Mouse (Mus musculus): ENCODE measurements around the gene Sall4. TPM values are rescaled to one million over a fixed set of nuclear protein-coding genes. Genes with fewer than 3 reads are reported as not detected.

The Sall4 gene
- polyA plus RNA-seq, 1 experiment from 2014 or later = not detected

DNA sequence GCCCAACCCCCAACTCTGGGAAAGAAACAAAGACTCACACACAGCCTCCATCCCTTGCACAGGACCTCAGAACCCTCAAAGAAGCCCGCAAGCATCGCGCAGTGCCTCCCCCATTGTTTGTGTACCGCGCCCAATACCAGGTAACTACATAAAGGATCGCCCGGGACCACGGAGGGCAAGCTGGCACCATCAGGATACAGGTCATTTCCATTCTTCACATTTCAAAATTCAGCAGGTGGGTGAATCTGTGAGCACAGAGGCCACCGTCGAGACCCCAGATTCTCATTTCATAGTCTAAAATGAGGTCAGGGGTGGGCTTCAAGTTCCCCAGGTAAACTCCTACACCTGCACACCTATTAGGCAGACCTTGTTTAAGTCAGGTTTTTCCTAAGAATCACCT, 27.2 kb downstream of the Sall4 start:
- no peak for DNase-seq (ENCODE audit: low spot score)
- Histone ChIP-seq H3K9ac (ENCODE audit: low read depth, low read length) (no peak overlapping the region), H3K36me3 (ENCODE audit: insufficient read depth, low read length) (no peaks in the 10 kb centered on the region), H3K9me3 (replicated peaks; ENCODE audit: low read length) (no peaks in the 10 kb centered on the region), H3K27me3 (ENCODE audit: insufficient read depth, low read length) (no peaks in the 10 kb centered on the region), H3K4me1 (replicated peaks; ENCODE audit: insufficient read depth, low read length) (no peaks in the 10 kb centered on the region), H3K27ac (peak overlapping the region; percentile 79; the same call in 1 of the 2 replicates), H3K4me2 (ENCODE audit: low read length) (peak overlapping the region; percentile 82), H3K4me3 (replicated peaks; ENCODE audit: low read depth, low read length) (peak overlapping the region; percentile 81; the same call in 1 of the 2 replicates)
- 87% methylated on average over 10 of the region's 10 CpGs for WGBS
- no peak for TF ChIP-seq CTCF (IDR thresholded peaks at IDR 0.05; ENCODE audit: low read depth)
- no peak for ATAC-seq (replicated peaks; ENCODE audit: low FRiP score, low read depth)

DNA sequence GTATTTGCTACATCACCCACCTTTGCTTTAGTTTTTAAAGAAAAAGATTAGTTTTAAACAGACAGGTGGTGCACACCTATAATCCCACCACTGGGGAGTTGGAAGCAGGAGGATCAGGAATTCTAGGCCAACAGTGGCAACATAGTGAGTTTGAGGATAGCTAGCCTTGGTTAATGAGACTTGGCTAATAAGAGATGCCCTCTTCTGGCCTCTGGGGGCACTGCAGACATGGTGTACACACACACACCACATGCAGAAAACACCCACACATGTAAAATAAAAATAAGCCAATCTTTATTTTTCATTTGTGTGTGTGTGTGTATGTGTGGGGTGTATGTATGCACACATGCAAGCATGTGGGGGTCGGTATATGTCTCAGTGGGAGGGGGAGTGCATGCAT, 28.9 kb downstream of the Sall4 start:
- Histone ChIP-seq H3K4me1 (replicated peaks; ENCODE audit: insufficient read depth, low read length) (no peaks in the 10 kb centered on the region), H3K9ac (ENCODE audit: low read depth, low read length) (no peak overlapping the region), H3K36me3 (ENCODE audit: insufficient read depth, low read length) (no peaks in the 10 kb centered on the region), H3K27me3 (ENCODE audit: insufficient read depth, low read length) (no peaks in the 10 kb centered on the region), H3K27ac (no peak overlapping the region), H3K9me3 (replicated peaks; ENCODE audit: low read length) (no peaks in the 10 kb centered on the region), H3K4me3 (replicated peaks; ENCODE audit: low read depth, low read length) (no peak overlapping the region), H3K4me2 (ENCODE audit: low read length) (no peak overlapping the region)
- DNase-seq (ENCODE audit: low spot score) = no peak
- 90% methylated on average over 1 of the region's 1 CpGs for WGBS
- no peak for TF ChIP-seq CTCF (IDR thresholded peaks at IDR 0.05; ENCODE audit: low read depth)
- ATAC-seq (replicated peaks; ENCODE audit: low FRiP score, low read depth) = no peak

GRCm38 (mm10) chr2:168737878-168738277, 29.9 kb downstream of the Sall4 start:
- 73% methylated on average over 10 of the region's 10 CpGs for WGBS

GRCm38 (mm10) chr2:168734023-168734422, 33.7 kb downstream of the Sall4 start:
- no peak for TF ChIP-seq CTCF (IDR thresholded peaks at IDR 0.05; ENCODE audit: low read depth)
- Histone ChIP-seq H3K27me3 (ENCODE audit: insufficient read depth, low read length) (no peaks in the 10 kb centered on the region), H3K9ac (ENCODE audit: low read depth, low read length) (no peak overlapping the region), H3K4me2 (ENCODE audit: low read length) (no peak overlapping the region), H3K36me3 (ENCODE audit: insufficient read depth, low read length) (no peaks in the 10 kb centered on the region), H3K27ac (no peak overlapping the region), H3K4me1 (replicated peaks; ENCODE audit: insufficient read depth, low read length) (no peaks in the 10 kb centered on the region), H3K9me3 (replicated peaks; ENCODE audit: low read length) (no peaks in the 10 kb centered on the region), H3K4me3 (replicated peaks; ENCODE audit: low read depth, low read length) (no peak overlapping the region)
- 42% methylated on average over 11 of the region's 11 CpGs for WGBS
- DNase-seq (ENCODE audit: low spot score) = no peak
- ATAC-seq (replicated peaks; ENCODE audit: low FRiP score, low read depth) = no peak

More at GRCm38 (mm10) chr2:168737878-168738277, 29.9 kb downstream of the Sall4 start:
- DNase-seq (ENCODE audit: low spot score) (no peak), ATAC-seq (replicated peaks; ENCODE audit: low FRiP score, low read depth) (no peak)
- no peak overlapping the region for H3K4me3 ChIP-seq (replicated peaks; ENCODE audit: low read depth, low read length)
- H3K9me3 ChIP-seq (replicated peaks; ENCODE audit: low read length) = no peaks in the 10 kb centered on the region
- H3K27ac ChIP-seq = no peak overlapping the region
- no peak overlapping the region for H3K9ac ChIP-seq (ENCODE audit: low read depth, low read length)
- no peaks in the 10 kb centered on the region for H3K4me1 ChIP-seq (replicated peaks; ENCODE audit: insufficient read depth, low read length)
- H3K4me2 ChIP-seq (ENCODE audit: low read length) = no peak overlapping the region
- TF ChIP-seq CTCF (IDR thresholded peaks at IDR 0.05; ENCODE audit: low read depth) = no peak
- H3K27me3 ChIP-seq (ENCODE audit: insufficient read depth, low read length) = no peaks in the 10 kb centered on the region
- no peaks in the 10 kb centered on the region for H3K36me3 ChIP-seq (ENCODE audit: insufficient read depth, low read length)

- no peak overlapping the region for H3K4me3 ChIP-seq (replicated peaks; ENCODE audit: low read depth, low read length)
- no peak for TF ChIP-seq CTCF (IDR thresholded peaks at IDR 0.05; ENCODE audit: low read depth)
- H3K4me1 ChIP-seq (replicated peaks; ENCODE audit: insufficient read depth, low read length) = 0 out of 2 replicates have a peak, but pooled peaks cover 5% of the 10 kb centered on the region
- H3K36me3 ChIP-seq (ENCODE audit: insufficient read depth, low read length) = no peaks in the 10 kb centered on the region
- no peak for DNase-seq (ENCODE audit: low spot score)
- H3K27ac ChIP-seq = no peak overlapping the region
- no peaks in the 10 kb centered on the region for H3K27me3 ChIP-seq (ENCODE audit: insufficient read depth, low read length)
- 83% methylated on average over 8 of the region's 8 CpGs for WGBS
- H3K4me2 ChIP-seq (ENCODE audit: low read length) = no peak overlapping the region
- no peak for ATAC-seq (replicated peaks; ENCODE audit: low FRiP score, low read depth)
- H3K9me3 ChIP-seq (replicated peaks; ENCODE audit: low read length) = no peaks in the 10 kb centered on the region
- H3K9ac ChIP-seq (ENCODE audit: low read depth, low read length) = no peak overlapping the region
Measured at GRCm38 (mm10) chr2:168731258-168731657, 36.5 kb downstream of the Sall4 start.

- Histone ChIP-seq H3K9ac (ENCODE audit: low read depth, low read length) (no peak overlapping the region), H3K27me3 (ENCODE audit: insufficient read depth, low read length) (no peaks in the 10 kb centered on the region), H3K4me1 (replicated peaks; ENCODE audit: insufficient read depth, low read length) (0 out of 2 replicates have a peak, but pooled peaks cover 5% of the 10 kb centered on the region), H3K9me3 (replicated peaks; ENCODE audit: low read length) (no peaks in the 10 kb centered on the region), H3K27ac (no peak overlapping the region), H3K4me3 (replicated peaks; ENCODE audit: low read depth, low read length) (no peak overlapping the region), H3K4me2 (ENCODE audit: low read length) (no peak overlapping the region), H3K36me3 (ENCODE audit: insufficient read depth, low read length) (no peaks in the 10 kb centered on the region)
- 0 out of 2 replicates have a peak, but pooled peaks have one; percentile 8 for TF ChIP-seq CTCF (IDR thresholded peaks at IDR 0.05; ENCODE audit: low read depth)
- WGBS = 87% methylated on average over 12 of the region's 12 CpGs
- DNase-seq (ENCODE audit: low spot score) (no peak), ATAC-seq (replicated peaks; ENCODE audit: low FRiP score, low read depth) (no peak)
Measured at GRCm38 (mm10) chr2:168729736-168730135, 38.0 kb downstream of the Sall4 start.

GRCm38 (mm10) chr2:168728045-168728444, 39.7 kb downstream of the Sall4 start:
- H3K9me3 ChIP-seq (replicated peaks; ENCODE audit: low read length) = no peaks in the 10 kb centered on the region
- DNase-seq (ENCODE audit: low spot score) (peak; percentile 10), ATAC-seq (replicated peaks; ENCODE audit: low FRiP score, low read depth) (0 out of 2 replicates have a peak, but pooled peaks have one; percentile 21)
- no peaks in the 10 kb centered on the region for H3K36me3 ChIP-seq (ENCODE audit: insufficient read depth, low read length)
- H3K27me3 ChIP-seq (ENCODE audit: insufficient read depth, low read length) = no peaks in the 10 kb centered on the region
- no peak overlapping the region for H3K4me3 ChIP-seq (replicated peaks; ENCODE audit: low read depth, low read length)
- 0 out of 2 replicates have a peak, but pooled peaks cover 5% of the 10 kb centered on the region for H3K4me1 ChIP-seq (replicated peaks; ENCODE audit: insufficient read depth, low read length)
- no peak overlapping the region for H3K9ac ChIP-seq (ENCODE audit: low read depth, low read length)
- H3K27ac ChIP-seq = no peak overlapping the region
- H3K4me2 ChIP-seq (ENCODE audit: low read length) = no peak overlapping the region
- 47% methylated on average over 12 of the region's 12 CpGs for WGBS
- TF ChIP-seq CTCF (IDR thresholded peaks at IDR 0.05; ENCODE audit: low read depth) = no peak

All from kidney, postnatal 0 days (tissue).